Mouse (Mus musculus) kidney, adult 2 months (tissue): ENCODE data around the gene Cetn4. TPM values are rescaled to one million over a fixed set of nuclear protein-coding genes. Genes with fewer than 3 reads are reported as not detected.

Experiments used
- DNase-seq: peaks from one replicate; pipeline ENCODE4 v3.0.0; 2021
- H3K27ac ChIP-seq: fragments of 200-500 bp; 2 replicates; pipeline ENCODE4 v1.5.1; 2012; ENCODE audit warnings: low read depth, low read length, control low read depth, inconsistent platforms; ENCODE audit not compliant: insufficient read depth
- H3K27me3 ChIP-seq: fragments of 200-500 bp; replicated peaks from 2 replicates; pipeline ENCODE4 v1.6.1; 2012; ENCODE audit warnings: mild to moderate bottlenecking, moderate library complexity, low read length, inconsistent platforms; ENCODE audit not compliant: control insufficient read depth, insufficient read depth
- H3K36me3 ChIP-seq: fragments of 200-500 bp; 2 replicates; pipeline ENCODE4 v1.6.1; 2012; ENCODE audit warnings: mild to moderate bottlenecking, moderate library complexity, low read length, inconsistent platforms; ENCODE audit not compliant: control insufficient read depth, insufficient read depth
- H3K4me1 ChIP-seq: fragments of 200-500 bp; 2 replicates; pipeline ENCODE4 v1.6.1; 2011; ENCODE audit warnings: low read length; ENCODE audit not compliant: control insufficient read depth, insufficient read depth
- H3K4me3 ChIP-seq: fragments of 200-500 bp; 2 replicates; pipeline ENCODE4 v1.5.1; 2011; ENCODE audit warnings: mild to moderate bottlenecking, low read depth, low read length, control low read depth; ENCODE audit not compliant: insufficient read depth
- CTCF ChIP-seq: fragments of 200-500 bp; conservative IDR thresholded peaks from 2 replicates; pipeline ENCODE4 v1.5.1; 2011; ENCODE audit warnings: low read depth, mild to moderate bottlenecking, control low read depth, low read length, moderate library complexity, mixed read lengths; ENCODE audit not compliant: insufficient read depth, insufficient read length
- POLR2A ChIP-seq: fragments of 200-500 bp; IDR thresholded peaks from one replicate; pipeline ENCODE4 v1.6.1; 2011; ENCODE audit warnings: low read depth, low read length, control low read depth
- WGBS: fragments of 180-500 bp; shearing (Covaris S2); methylation state at CpG from one replicate; pipeline ENCODE4 v1.1.7; 2018; 5-methylcytosine and 5-hydroxymethylcytosine counted together
- polyA plus RNA-seq: library from polyadenylated mRNA; depleted of rRNA; stranded (reverse); fragments of >200 nt; gene quantifications from 2 replicates; pipeline ENCODE4 v1.2.3, GENCODE M21; 2012

Gene Cetn4
- polyA plus RNA-seq, 1 experiment: 4.6 TPM

DNA sequence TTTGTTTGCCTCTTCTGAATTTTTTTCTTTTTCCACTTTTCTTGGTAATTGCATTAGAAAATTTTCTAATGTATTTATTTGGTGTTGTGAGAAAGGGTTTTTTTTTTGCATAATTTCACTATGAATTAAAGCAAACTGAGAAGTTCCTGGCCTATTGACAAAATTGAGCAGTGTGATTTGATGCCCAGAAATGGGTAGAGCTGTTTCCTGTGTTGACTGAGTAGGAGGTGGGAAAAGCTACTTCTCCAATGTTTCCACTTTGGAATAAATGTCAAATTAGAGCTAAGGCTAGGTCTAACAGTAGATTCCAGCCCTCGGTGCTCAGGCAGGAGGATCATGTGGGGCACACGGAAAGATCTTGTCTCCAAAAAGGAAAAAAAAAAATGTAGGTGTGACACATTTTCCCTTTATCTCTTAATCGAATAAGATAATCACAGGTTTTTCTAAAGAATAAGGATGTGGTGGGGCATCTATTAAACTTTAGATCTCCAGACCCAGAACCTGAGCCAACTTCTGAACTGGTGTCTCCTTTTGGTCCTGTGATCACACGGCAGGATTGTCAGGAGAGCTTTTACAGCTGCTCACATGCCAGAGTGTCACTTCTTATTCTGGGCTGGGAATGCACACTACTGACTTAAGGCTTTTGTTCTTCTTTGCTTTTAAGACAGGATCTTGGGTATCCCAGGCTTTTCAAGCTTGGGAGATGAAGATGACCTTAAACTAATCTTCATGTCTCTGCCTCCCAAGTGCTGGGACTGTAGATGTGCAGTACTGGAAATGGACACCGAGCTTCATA, 13.0 kb upstream of the Cetn4 start:
- H3K4me1 ChIP-seq: no peaks in the 10 kb centered on the region
- WGBS: 73% methylated on average over 5 of the region's 5 CpGs
- DNase-seq: no peak
- H3K36me3 ChIP-seq: no peaks in the 10 kb centered on the region
- no peak overlapping the region for H3K27ac ChIP-seq
- H3K4me3 ChIP-seq: no peak overlapping the region
- no peaks in the 10 kb centered on the region for H3K27me3 ChIP-seq
- no peak for TF ChIP-seq POLR2A
- TF ChIP-seq CTCF: no peak

DNA sequence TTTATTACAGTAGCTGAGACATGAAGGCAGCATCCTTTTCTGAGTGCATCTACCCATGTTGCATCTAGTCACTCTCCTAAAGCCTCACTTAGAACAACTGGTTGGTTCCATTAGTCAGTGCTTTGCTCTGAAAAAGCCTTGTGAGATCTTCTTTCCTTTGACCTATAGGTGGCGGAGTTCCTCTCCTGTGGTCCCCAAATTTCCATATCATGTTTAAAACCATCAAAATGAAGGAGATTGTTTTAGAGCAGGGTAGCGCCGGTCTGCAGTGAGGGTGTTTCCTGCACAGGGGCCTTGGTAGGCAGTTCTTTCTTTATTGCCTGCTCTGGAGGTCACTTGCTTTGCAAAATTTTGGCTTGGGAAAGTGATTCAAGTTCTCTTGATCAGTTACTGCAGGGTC, 11.8 kb upstream of the Cetn4 start:
- WGBS: 38% methylated on average over 3 of the region's 3 CpGs
- no peak for TF ChIP-seq CTCF
- Histone ChIP-seq H3K27me3 (no peaks in the 10 kb centered on the region), H3K36me3 (no peaks in the 10 kb centered on the region), H3K27ac (no peak overlapping the region), H3K4me3 (no peak overlapping the region), H3K4me1 (no peaks in the 10 kb centered on the region)
- peak; percentile 21 for DNase-seq

DNA sequence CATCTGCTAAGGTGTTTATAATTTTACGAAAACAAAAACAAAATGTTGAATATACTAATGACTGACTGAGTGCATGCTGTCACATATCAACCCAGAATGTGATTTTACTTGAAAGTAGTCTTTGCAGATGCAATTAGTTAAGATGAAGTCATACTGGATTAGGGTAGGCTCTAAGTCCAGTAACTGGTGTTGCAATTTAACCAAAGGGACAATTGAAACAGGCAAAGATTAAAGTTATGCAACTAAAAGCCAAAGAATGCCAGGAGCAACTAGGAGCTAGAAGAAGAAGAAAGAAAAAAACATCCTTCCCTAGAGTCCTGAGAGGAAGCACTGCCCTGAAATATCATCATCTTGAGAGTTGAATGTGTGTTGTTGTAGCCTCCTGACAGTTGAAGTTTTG, 3.7 kb upstream of the Cetn4 start:
- 83% methylated on average over 1 of the region's 1 CpGs for WGBS
- peak; percentile 65 for DNase-seq

DNA sequence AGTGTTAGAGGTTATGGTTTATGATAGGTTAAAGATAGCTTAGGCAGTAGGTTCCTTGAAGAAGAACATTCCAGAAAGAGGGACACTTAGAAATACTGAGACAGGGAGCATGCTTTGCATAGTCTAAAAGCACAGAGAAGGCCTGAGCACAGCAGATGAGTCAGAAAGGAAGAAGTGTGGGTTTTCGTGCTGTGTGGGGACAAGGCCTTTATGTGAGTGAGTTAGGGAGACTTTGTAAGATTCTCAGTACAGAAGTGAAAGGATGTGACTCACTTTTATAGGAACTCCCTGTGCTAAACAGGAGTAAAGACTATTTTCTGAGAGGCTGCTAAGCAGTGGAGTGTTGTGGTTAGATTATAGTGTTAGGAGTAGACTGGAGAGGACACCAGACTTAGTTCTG, 863 bp upstream of the Cetn4 start:
- H3K27me3 ChIP-seq: no peaks in the 10 kb centered on the region
- H3K4me3 ChIP-seq: no peak overlapping the region
- TF ChIP-seq POLR2A: no peak
- TF ChIP-seq CTCF: no peak
- 31% methylated on average over 1 of the region's 1 CpGs for WGBS
- no peaks in the 10 kb centered on the region for H3K36me3 ChIP-seq
- peak; percentile 14 for DNase-seq
- H3K27ac ChIP-seq: peak overlapping the region; percentile 55; the same call in 1 of the 2 replicates
- no peaks in the 10 kb centered on the region; the same call in 1 of the 2 replicates for H3K4me1 ChIP-seq

More for the DNA sequence above, 3.7 kb upstream of the Cetn4 start:
- H3K4me1 ChIP-seq: no peaks in the 10 kb centered on the region; the same call in 1 of the 2 replicates
- H3K27ac ChIP-seq: no peak overlapping the region
- H3K4me3 ChIP-seq: no peak overlapping the region
- TF ChIP-seq POLR2A (no peak), CTCF (no peak)
- H3K36me3 ChIP-seq: no peaks in the 10 kb centered on the region
- H3K27me3 ChIP-seq: no peaks in the 10 kb centered on the region

DNA sequence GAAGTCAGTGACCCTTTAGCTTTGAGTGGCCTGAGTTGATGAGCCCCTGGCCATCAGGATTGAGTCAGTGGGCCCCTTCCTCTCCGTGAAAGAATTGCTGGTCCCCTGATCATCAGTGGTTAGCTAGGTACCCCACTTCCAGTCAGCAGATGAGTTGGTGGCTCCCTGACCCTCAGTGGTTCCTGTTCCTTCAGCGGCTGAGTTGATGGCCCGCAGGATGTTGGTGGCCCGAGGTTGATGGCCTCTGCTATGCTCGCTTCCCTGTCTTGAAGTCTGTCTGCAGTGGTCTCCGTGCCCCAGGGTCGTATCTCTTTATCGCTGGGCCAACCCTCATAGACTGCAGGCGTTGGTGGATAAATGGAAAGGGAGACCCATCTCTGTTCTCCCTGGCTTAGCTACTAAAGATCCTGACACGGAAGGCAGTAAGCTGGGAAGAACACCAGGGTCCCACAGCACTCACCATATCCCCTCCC, 575 bp downstream of the Cetn4 start:
- H3K27ac ChIP-seq: no peak overlapping the region

DNA sequence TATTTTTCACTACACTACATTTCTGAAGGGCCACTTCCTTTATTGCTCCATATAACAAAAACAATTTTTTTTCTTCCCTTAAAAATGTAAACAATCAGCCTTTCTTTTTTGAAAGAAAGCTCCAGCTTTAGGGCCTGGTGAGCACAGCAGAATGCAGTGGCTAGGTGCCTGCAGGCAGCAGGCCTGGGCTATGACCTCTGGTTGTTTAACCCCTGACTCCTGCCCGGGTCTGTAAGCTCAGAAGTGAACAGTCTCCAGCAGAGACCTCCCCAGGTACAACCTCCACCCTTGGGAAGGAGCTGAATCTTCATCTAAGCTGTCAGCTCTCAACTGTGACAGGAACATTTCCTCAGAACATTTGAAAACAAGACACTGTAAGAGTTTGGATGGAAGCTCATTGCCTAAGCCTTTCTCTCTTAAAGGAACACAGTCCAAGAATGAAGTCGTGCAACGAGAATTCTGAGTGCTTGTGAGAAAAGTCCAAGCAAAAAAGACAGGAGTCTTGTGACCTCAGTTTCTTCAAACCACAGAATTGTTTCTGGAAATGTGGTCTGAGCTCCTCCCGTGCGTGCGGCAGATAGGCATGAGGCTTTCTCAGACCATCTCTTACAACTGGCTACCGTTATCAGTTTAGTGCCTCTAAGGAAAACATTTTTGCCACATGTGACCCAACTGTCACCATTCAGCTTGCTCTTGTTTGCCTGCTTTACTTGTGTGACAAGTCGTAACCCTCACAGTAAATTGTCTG, 8.9 kb downstream of the Cetn4 start:
- Histone ChIP-seq H3K27ac (no peak overlapping the region), H3K36me3 (no peaks in the 10 kb centered on the region), H3K4me3 (no peak overlapping the region), H3K4me1 (no peaks in the 10 kb centered on the region), H3K27me3 (no peaks in the 10 kb centered on the region)
- DNase-seq: no peak
- TF ChIP-seq CTCF: no peak
- no peak for TF ChIP-seq POLR2A
- WGBS: 74% methylated on average over 8 of the region's 8 CpGs

More for the DNA sequence above, 575 bp downstream of the Cetn4 start:
- no peaks in the 10 kb centered on the region for H3K36me3 ChIP-seq
- no peak for DNase-seq
- 2% methylated on average over 10 of the region's 10 CpGs for WGBS
- no peaks in the 10 kb centered on the region for H3K27me3 ChIP-seq
- H3K4me3 ChIP-seq: peak overlapping the region; percentile 79
- H3K4me1 ChIP-seq: no peaks in the 10 kb centered on the region; the same call in 1 of the 2 replicates
- TF ChIP-seq CTCF: no peak
- no peak for TF ChIP-seq POLR2A

DNA sequence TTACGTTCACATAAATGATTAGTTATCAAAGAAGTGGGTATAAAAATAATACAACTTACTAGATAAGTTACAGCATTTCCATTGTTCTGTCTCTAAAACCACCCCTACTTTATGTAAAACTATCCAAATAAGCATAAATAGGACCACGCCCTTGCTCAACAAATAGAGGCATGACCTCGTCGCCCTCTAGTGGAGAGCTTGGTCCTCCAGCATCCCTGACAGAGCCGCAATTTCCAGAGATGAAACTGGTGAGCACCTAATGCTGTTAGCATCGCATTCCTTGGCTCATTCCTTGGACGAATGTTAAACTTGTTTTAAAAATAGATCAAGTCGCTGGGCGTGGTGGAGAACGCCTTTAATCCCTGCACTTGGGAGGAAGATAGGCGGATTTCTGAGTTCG, 9.8 kb downstream of the Cetn4 start:
- 46% methylated on average over 12 of the region's 12 CpGs for WGBS
- TF ChIP-seq CTCF (peak; percentile 70), POLR2A (no peak)
- no peaks in the 10 kb centered on the region for H3K4me1 ChIP-seq

More for the DNA sequence above, 9.8 kb downstream of the Cetn4 start:
- Histone ChIP-seq H3K4me3 (no peak overlapping the region), H3K27ac (no peak overlapping the region), H3K36me3 (no peaks in the 10 kb centered on the region), H3K27me3 (no peaks in the 10 kb centered on the region)
- DNase-seq: peak; percentile 44
